Mouse (Mus musculus) left cerebral cortex, postnatal 10 days (tissue): ENCODE data around the gene Kdm3a. TPM values are rescaled to one million over a fixed set of nuclear protein-coding genes. Genes with fewer than 3 reads are reported as not detected.
A peak's percentile ranks its signal among the peaks of the same experiment; 100 is the strongest.

Source experiments
- DNase-seq, 2 experiments: peaks; one replicate each; pipeline ENCODE4 v3.0.0; 2021 to 2022; ENCODE audit warnings: low spot score in 2 of 2, mixed read lengths in 1 of 2; ENCODE audit errors: extremely low spot score in 1 of 2
- intact Hi-C: fragments of 180-260 bp; cut with DNase I; formaldehyde crosslinking; loops from one replicate; pipeline ENCODE4 v1.15.1; 2025
- total RNA-seq, 2 experiments: library from RNA; stranded (reverse); gene quantifications; 2 replicates each; pipeline ENCODE4 v1.2.3; 2021

The Kdm3a gene
- total RNA-seq, 2 experiments from 2014 or later, result 25.5 to 29.9 TPM

DNA sequence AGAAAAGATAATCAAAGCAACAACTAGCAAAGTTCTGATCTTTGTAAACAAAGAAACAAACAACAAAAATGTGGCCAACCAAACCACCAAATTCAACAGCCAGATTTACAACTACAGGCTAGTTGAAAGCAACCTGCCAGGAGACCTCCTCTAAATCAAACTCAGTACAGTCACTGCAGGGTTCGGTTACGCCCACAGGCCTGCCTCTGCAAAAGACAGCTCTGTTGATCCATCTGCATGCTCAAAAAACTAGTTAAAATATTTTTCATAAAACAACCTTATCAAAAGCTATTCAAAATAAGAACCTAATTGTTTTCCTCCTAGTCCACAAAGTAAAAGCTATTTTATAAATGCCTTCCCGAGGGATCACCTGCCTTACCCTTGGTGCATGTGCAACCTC, 25.0 kb downstream of the Kdm3a start:
- intact Hi-C loops, result no loop called here
- DNase-seq, result no peak

DNA sequence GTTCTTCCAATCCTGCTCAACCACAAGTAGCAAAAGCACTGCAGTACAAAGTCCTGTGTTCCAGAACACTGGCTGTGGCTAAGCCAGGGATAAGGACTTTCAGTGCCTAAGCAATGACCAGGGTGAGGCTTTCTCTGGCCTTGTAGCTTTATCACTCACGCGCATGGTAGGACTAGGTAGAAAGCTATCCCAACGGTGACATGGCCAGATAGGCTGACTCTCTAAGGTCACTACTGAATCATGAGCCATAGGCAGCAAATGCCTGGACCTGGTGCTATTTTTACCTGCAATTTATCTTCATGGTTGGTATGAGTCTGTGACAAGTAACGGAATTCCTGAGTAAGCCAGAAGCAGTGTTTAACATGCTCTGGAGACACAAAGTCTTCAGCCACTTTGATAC, 42.6 kb downstream of the Kdm3a start:
- intact Hi-C loops, result no loop called here
- no peak for DNase-seq

DNA sequence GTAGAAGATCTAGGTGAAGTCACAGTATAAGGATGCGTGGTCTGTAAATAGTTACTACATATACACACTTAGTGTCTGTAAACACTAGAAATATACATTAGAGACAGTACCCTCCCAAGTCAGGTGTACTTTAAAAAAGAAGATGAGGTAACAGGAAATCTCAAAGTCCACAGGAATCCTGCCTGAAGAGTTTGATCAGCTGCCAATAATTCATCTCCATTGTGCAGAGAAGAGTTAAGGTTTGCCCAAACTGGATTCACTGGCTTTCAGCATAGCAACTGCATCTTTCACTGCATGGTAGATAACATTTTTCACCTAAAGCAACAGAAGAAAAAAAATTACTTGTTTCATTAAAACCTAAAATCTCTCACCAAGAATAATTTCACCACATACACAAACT, 43.4 kb downstream of the Kdm3a start:
- intact Hi-C loops, result no loop called here
- DNase-seq, result no peak

DNA sequence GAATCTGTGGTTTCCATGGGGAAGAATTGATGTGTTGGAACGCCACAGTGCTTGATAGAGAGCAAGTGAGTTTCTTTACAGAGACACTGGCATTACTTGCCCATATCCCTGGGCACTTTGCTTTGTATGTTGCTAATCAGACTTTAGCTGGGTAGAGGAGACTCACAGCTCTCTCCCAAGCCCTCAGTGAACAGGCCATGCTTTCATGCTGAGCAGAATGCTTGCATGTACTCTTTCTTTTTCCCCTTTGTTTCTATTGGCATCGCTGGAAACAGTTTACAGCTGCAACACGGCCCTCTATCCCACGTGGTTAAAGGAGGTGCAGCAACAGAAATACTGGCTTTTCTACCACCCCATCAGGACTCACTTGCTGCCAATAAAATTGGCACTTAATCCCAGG, 49.6 kb downstream of the Kdm3a start:
- intact Hi-C loops, result no loop called here
- DNase-seq, result no peak

DNA sequence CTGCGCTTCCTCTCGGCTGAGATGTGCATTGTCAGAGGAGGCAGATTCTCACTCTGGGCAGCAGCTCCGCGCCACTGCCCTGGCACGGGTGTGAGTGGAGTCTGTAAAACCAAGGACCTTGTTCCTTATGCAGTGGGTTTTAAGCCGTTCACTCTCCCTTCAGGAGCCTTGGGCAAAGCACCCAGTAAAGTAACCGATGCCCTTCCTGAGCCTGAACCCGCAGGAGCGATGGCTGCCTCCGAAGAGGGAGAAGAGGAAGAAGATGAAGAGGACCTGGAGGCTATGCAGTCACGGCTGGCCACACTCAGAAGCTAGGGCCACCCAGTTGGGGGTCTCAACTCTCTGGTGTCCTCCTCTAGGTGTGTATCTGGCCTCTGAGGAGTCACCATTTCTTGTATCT, 53.3 kb downstream of the Kdm3a start:
- intact Hi-C loops, result no loop called here
- no peak for DNase-seq

DNA sequence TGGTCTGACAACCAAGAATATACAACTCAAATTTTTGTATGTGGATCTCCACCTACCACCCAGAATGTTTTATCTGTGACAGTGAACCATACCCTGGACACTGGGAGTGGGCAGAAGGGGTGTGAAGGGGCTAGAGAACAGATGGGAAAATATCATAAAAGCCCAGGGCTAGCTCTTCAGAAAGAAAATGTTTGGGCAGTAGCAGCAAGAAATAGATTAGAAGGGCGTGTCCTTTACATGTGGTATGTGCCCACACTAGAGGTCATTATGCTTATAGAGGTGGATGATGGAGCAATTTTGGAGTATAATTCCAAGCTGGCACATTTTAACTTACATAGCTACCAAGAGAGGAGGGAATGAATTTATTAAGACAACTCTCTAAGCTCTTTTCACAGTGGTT, 57.4 kb downstream of the Kdm3a start:
- no peak for DNase-seq
- intact Hi-C loops, result no loop called here

DNA sequence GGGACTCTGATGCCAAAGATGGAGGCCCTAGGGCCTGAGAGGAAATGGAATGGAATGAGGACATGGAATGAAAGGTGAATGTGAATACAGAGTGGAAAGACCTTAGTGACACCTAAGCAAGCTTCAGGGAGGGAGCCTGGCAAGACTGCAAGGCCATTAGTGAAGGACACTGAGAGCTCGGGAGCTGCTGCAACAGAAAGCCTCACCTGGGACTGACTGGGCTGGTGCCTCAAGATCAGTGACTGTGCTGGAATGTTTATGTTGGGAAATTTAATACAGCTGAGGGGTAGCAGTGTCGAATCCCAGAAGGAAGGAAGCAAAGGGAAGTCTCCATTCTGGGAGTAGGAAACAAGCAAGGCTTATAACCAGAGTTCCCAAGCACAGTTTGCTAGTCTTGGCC, 63.8 kb downstream of the Kdm3a start:
- intact Hi-C loops, result no loop called here
- no peak for DNase-seq

DNA sequence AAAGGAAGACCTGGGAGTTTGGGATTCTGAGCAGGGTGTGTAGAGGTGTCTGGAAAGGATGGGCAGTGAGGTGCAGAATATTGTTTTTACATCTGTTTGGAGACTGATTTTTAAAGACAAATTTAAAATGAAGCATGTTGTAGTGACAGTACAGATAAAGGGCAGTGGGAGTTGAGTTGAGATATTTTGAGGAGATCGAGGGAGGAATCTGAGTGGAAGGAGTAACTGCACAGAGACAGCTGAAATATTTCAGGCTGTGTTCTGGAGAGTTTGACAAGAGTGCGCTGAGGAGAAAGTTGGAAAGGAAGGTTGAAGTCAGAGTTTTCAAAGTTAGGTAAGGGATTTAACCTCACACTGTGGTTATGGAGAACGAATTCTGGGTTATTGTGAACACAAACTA, 64.2 kb downstream of the Kdm3a start:
- no peak for DNase-seq
- intact Hi-C loops, result no loop called here

DNA sequence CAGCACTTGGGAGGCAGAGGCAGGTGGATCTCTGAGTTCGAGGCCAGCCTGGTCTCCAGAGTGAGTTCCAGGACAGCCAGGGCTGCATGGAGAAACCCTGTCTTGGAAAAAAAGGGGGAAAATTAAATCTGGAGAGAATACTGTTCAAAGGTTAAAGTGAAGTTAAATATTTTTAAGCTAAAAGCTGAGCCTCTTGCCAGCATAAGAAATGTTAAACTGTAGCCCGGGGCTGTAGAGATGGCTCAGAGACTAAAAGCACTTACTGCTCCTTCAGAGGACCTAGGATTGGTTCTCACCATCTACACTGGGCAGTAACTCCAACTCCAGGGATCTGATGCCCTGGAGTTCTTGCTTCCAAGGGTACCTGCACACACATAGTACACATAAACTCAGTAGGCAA, 76.0 kb downstream of the Kdm3a start:
- intact Hi-C loops, result no loop called here
- DNase-seq, result no peak

DNA sequence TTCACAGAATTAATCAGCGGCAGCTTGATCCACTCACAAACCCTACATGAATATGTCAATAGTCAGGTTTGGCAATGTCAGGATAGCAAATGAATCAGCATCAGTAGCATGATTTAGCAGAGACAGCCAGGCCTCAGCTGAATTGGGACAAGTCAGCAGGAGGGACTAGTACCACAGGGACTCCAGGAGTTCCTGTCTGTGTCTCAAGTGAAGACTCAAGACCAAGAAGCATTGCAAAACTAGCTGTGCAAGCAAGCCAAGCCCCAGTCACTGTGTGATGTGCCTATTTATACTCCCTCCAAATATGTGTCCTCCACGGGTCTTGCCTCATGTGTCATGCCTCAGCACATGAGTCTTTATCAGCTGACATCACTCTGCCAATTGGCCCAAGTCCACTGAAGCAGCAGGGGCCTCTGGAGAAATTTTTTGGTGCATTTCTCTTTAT, 77.3 kb downstream of the Kdm3a start:
- no peak for DNase-seq
- intact Hi-C loops, result no loop called here

DNA sequence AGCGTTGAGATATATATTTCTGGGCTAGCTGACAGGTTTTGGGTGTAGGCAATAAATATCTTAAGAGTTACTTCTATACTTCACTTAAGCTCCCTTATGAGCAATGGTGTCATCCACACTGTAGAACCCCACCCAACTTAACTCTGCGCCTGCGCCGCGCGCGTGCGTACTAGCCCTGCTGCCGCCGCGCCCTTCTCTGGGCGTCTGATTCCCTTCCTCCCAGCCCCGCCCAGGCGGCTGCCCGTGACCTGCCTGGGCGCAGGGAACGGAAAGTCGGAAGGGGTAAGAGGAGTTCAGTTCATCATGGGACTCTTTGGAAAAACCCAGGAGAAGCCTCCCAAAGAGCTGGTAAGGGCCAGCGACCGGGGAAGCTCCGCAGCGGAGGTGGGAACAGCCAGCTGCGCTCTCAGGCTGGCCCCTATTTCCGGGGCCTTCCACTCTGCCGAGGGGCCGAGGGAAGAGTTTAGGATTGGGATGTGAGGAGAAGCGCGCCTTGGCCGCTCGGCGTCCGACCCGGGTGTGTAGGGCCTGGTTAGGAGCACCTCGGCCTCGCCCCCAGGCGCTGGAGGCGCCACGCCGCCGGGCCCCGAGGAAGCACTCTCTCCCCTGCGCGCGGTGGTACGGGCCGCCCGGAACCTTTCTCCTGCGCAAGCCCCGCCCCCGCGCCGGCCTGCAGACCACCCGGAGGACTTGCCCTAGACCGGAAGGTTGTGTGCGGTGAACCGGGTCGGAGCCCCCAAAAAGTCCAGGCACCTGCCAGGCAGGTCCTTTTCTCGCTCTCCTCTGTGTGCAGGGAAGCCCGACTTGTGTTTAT, 88.9 kb downstream of the Kdm3a start, which contains the start of gene Chmp3:
Chmp3 (plus strand) TSS at position 112 of the 814 bp plus-strand sequence.
- peak; percentile 92 to 96 for DNase-seq
- intact Hi-C loops, result no loop called here

Other genes starting within 250 kb of the Kdm3a start
- 10 to 100 TPM; 74.8 to 76.3 TPM for gene Rmnd5a, start 192.4 kb downstream of the Kdm3a start, total RNA-seq
- 10 to 100 TPM; 54.4 to 56.0 TPM for gene Rnf103, start 139.1 kb downstream of the Kdm3a start, total RNA-seq
- gene Chmp3, start 89.2 kb downstream of the Kdm3a start, total RNA-seq, result 10 to 100 TPM; 77.2 to 82.6 TPM
- 100 to 1,000 TPM; 173 to 187 TPM for gene Reep1, start 74.6 kb upstream of the Kdm3a start, total RNA-seq
- gene Mrpl35, start 194.0 kb upstream of the Kdm3a start, total RNA-seq, result 10 to 100 TPM; 28.2 to 31.0 TPM
- gene Immt, start 198.3 kb upstream of the Kdm3a start, total RNA-seq, result 100 to 1,000 TPM; 145 to 147 TPM